Mouse (Mus musculus) neural tube, embryonic 12.5 days (tissue): ENCODE measurements around the gene Krt86. TPM values are rescaled to one million over a fixed set of nuclear protein-coding genes. Genes with fewer than 3 reads are reported as not detected.

Source experiments
- ATAC-seq: fragments of 200-750 bp; cut with Nextera tagmentation; 2 replicates; pipeline ENCODE4 v1.8.0; 2017; ENCODE audit warnings: low read depth, mild to moderate bottlenecking, moderate TSS enrichment, moderate library complexity; ENCODE audit not compliant: low FRiP score
- H3K27ac ChIP-seq: fragments of 300-500 bp; sonication (generic); 2 replicates; pipeline ENCODE4 v1.5.1; 2016
- H3K27me3 ChIP-seq: fragments of 300-500 bp; sonication (generic); replicated peaks from 2 replicates; pipeline ENCODE4 v1.6.1; 2016; ENCODE audit warnings: mild to moderate bottlenecking
- H3K36me3 ChIP-seq: fragments of 300-500 bp; sonication (generic); 2 replicates; pipeline ENCODE4 v1.6.1; 2016; ENCODE audit warnings: mild to moderate bottlenecking
- H3K4me1 ChIP-seq: fragments of 300-500 bp; sonication (generic); 2 replicates; pipeline ENCODE4 v1.6.1; 2016
- H3K4me2 ChIP-seq: fragments of 300-500 bp; sonication (generic); replicated peaks from 2 replicates; pipeline ENCODE4 v1.6.1; 2016; ENCODE audit warnings: mild to moderate bottlenecking
- H3K4me3 ChIP-seq: fragments of 300-500 bp; sonication (generic); 2 replicates; pipeline ENCODE4 v1.5.1; 2016
- H3K9ac ChIP-seq: fragments of 300-500 bp; sonication (generic); 2 replicates; pipeline ENCODE4 v1.6.1; 2016; ENCODE audit warnings: mild to moderate bottlenecking
- H3K9me3 ChIP-seq: fragments of 300-500 bp; sonication (generic); 2 replicates; pipeline ENCODE4 v1.6.1; 2016; ENCODE audit warnings: mild to moderate bottlenecking
- WGBS: fragments of 180-500 bp; shearing (Covaris S2); methylation state at CpG from one replicate; pipeline ENCODE4 v1.1.7; 2016; 5-methylcytosine and 5-hydroxymethylcytosine counted together
- polyA plus RNA-seq: library from polyadenylated mRNA; unstranded; fragments of >200 nt; fragmentation: Nextera tagmentation; extraction: Ambion mirVana; gene quantifications from 2 replicates; pipeline ENCODE4 v1.2.1, GENCODE M21; 2016

The Krt86 gene
- polyA plus RNA-seq: not detected in 2 replicates

DNA sequence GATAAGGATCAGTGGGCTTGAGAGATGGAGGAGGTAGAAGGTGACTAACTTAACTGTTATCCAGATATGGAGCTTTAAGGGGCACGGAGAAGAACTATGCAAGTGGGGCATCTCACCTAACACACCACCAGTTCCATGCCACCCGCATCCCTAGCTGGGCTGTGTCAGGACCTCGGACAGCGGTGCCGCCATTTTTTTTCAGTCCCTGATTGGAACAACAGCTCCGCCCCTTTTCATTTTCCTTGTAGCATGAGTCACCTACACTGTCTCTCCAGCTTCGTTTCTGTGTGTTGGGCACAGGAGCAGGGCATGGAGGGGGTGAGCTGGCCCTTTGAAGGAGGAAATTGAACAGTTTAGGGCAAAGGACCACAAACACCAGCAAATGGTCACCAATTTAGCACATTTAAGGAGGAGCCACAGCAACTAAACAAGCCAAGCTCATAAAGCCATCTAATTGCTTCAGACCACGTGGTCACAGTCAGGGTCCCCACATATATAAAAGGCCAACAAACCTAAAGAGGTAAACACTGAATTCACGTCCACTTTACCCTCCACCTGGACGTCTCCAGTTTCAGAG, at the start of gene Krt86:
Gene Krt86 (plus strand): TSS at position 527 of the 577 bp plus-strand sequence.
- no peaks in the 10 kb centered on the region for H3K4me1 ChIP-seq
- no peak within 1 kb of the TSS for H3K4me2 ChIP-seq
- ATAC-seq: no peak
- no peak within 1 kb of the TSS for H3K4me3 ChIP-seq
- WGBS: 26% methylated on average over 10 of the region's 10 CpGs
- no peak within 1 kb of the TSS for H3K9ac ChIP-seq
- no peaks in the 10 kb centered on the region for H3K9me3 ChIP-seq
- H3K36me3 ChIP-seq: no peaks in the 10 kb centered on the region
- no peak within 1 kb of the TSS for H3K27ac ChIP-seq
- H3K27me3 ChIP-seq: peaks cover 6% of the 10 kb centered on the region; the same call in 1 of the 2 replicates

GRCm38 (mm10) chr15:101424914-101425313, 48.4 kb upstream of the Krt86 start:
- Histone ChIP-seq H3K27ac (no peak overlapping the region), H3K9ac (no peak overlapping the region), H3K4me1 (no peaks in the 10 kb centered on the region), H3K4me3 (no peak overlapping the region), H3K9me3 (no peaks in the 10 kb centered on the region), H3K27me3 (no peaks in the 10 kb centered on the region), H3K36me3 (no peaks in the 10 kb centered on the region), H3K4me2 (no peak overlapping the region)
- WGBS: 16% methylated on average over 5 of the region's 5 CpGs
- no peak for ATAC-seq

DNA sequence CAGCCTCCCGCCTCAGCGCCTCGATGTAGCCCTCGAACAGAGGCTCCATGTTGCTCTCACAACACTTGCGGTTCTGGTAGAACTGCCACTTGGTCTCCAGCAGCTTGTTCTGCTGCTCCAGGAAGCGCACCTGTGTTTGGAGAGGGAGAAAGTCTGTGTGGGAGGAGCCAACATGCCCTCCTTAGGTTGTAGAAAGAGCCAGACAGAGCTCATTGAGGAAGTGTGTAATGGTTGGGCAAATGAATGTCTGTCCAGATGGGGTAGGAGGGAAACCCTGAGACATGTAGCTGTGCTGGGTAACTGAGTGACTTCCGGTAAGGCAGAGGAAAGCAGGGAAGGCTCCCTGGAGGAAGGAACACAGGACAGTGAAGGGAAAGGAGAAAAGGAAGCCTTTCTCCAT, 36.7 kb upstream of the Krt86 start:
- no peak overlapping the region for H3K27ac ChIP-seq
- peaks cover 7% of the 10 kb centered on the region; the same call in 1 of the 2 replicates for H3K4me1 ChIP-seq
- no peak overlapping the region for H3K9ac ChIP-seq
- H3K4me3 ChIP-seq: no peak overlapping the region
- no peak overlapping the region for H3K4me2 ChIP-seq
- no peaks in the 10 kb centered on the region for H3K36me3 ChIP-seq
- H3K27me3 ChIP-seq: peaks cover 34% of the 10 kb centered on the region
- WGBS: 90% methylated on average over 7 of the region's 7 CpGs
- ATAC-seq: no peak
- H3K9me3 ChIP-seq: no peaks in the 10 kb centered on the region

DNA sequence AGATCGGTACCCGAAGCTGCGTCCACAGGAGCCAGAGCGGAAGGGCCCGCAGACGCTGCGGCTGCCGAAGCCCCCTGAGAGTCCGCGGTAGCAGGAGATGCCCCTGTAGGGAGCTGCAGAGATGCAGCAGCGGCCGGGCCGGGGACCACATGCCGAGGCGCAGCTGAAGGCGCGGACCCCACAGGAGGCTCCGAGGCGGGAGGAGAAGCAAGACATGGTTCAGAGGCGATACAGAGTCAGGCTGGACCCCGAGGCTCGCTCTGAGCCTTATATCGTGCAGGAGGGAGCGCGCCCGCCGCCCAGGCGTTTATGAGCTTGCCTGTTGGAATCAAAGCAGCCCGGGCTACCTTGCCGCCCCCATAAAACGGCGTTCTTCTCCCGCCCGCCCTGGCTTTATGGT, 34.7 kb upstream of the Krt86 start, which contains the start of gene Krt87:
Gene Krt87 (minus strand): TSS at position 250 of the 400 bp plus-strand sequence.
- no peaks in the 10 kb centered on the region for H3K36me3 ChIP-seq
- peaks cover 34% of the 10 kb centered on the region for H3K27me3 ChIP-seq
- no peak within 1 kb of the TSS for H3K27ac ChIP-seq
- peak within 1 kb of the TSS; percentile 69 for H3K4me2 ChIP-seq
- ATAC-seq: no peak
- no peaks in the 10 kb centered on the region for H3K9me3 ChIP-seq
- peak within 1 kb of the TSS; percentile 40; the same call in 1 of the 2 replicates for H3K9ac ChIP-seq
- H3K4me3 ChIP-seq: peak within 1 kb of the TSS; percentile 29
- 3% methylated on average over 34 of the region's 34 CpGs for WGBS
- H3K4me1 ChIP-seq: peaks cover 7% of the 10 kb centered on the region; the same call in 1 of the 2 replicates

GRCm38 (mm10) chr15:101440837-101441236, 32.4 kb upstream of the Krt86 start:
- no peak overlapping the region for H3K4me2 ChIP-seq
- H3K27ac ChIP-seq: no peak overlapping the region
- no peaks in the 10 kb centered on the region for H3K9me3 ChIP-seq
- no peak for ATAC-seq
- peaks cover 7% of the 10 kb centered on the region; the same call in 1 of the 2 replicates for H3K4me1 ChIP-seq
- H3K36me3 ChIP-seq: no peaks in the 10 kb centered on the region
- H3K27me3 ChIP-seq: peaks cover 34% of the 10 kb centered on the region
- H3K9ac ChIP-seq: no peak overlapping the region
- no peak overlapping the region for H3K4me3 ChIP-seq
- 84% methylated on average over 4 of the region's 4 CpGs for WGBS

DNA sequence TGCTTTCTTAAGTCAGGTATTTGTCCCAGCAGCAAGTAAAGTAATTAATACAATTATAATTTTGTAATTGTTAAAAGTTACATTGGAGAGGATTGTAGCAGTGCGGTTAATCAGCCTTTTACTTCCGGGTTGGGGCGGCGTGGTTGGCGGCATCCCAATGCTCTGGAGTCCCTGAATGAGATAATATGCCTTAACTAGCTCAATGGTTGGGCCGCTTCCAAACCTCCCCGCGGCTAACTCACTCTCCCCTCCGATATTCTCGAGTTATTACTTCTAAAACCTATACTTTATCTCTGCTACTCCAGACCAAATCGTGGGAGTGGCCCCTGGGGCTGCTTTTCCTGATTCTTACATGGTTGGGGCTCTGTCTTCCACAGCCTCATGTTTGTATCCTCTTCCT, 26.7 kb upstream of the Krt86 start:
- Histone ChIP-seq H3K36me3 (no peaks in the 10 kb centered on the region), H3K27ac (no peak overlapping the region), H3K4me1 (no peaks in the 10 kb centered on the region), H3K9ac (no peak overlapping the region), H3K4me3 (no peak overlapping the region), H3K27me3 (no peaks in the 10 kb centered on the region), H3K4me2 (no peak overlapping the region), H3K9me3 (no peaks in the 10 kb centered on the region)
- 83% methylated on average over 11 of the region's 11 CpGs for WGBS
- no peak for ATAC-seq

GRCm38 (mm10) chr15:101447444-101447843, 25.8 kb upstream of the Krt86 start, which contains the start of gene Krt88:
Gene Krt88 (plus strand): TSS chr15:101447744.
- no peaks in the 10 kb centered on the region for H3K4me1 ChIP-seq
- no peaks in the 10 kb centered on the region for H3K36me3 ChIP-seq
- no peaks in the 10 kb centered on the region for H3K9me3 ChIP-seq
- no peak for ATAC-seq
- no peak within 1 kb of the TSS for H3K9ac ChIP-seq
- H3K27ac ChIP-seq: no peak within 1 kb of the TSS
- H3K4me3 ChIP-seq: no peak within 1 kb of the TSS
- no peak within 1 kb of the TSS for H3K4me2 ChIP-seq
- no peaks in the 10 kb centered on the region for H3K27me3 ChIP-seq
- 76% methylated on average over 2 of the region's 2 CpGs for WGBS

DNA sequence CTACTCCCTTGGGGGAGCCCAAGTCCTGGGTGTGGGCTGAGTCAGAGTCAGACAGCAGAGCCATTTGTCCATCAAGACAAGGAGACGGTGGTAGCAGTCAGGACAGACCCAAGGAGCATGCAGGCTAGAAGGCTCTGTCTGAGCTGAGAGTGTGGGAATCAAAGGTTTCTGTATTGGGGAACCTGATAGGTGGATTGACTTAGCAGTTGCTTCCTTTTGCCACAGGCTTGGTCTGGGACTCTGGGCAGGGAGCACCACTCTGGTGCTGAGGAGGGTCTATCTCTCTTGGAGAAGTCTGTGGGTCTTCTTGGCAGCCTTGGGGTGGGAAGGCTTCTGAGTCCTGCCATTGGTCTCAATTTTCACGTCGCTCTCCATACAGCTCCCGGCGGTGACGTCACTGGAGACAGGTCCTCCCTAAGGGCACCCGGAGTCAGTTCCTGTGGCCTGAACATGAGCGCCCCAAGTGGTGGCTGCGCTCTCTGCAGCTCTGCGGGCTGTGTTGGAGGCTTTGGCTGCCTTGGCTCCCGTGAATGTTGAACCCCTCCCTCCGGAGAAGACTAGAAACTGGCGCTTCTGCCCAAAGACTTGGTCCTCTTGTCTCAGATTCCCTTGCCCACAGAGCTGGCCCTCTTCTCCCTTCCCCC, 20.1 kb upstream of the Krt86 start:
- peak overlapping the region; percentile 35 for H3K4me2 ChIP-seq
- no peak for ATAC-seq
- WGBS: 7% methylated on average over 13 of the region's 13 CpGs

GRCm38 (mm10) chr15:101454774-101455173, 18.5 kb upstream of the Krt86 start:
- no peaks in the 10 kb centered on the region for H3K27me3 ChIP-seq
- H3K4me2 ChIP-seq: no peak overlapping the region
- no peak overlapping the region for H3K9ac ChIP-seq
- H3K27ac ChIP-seq: no peak overlapping the region
- no peaks in the 10 kb centered on the region for H3K36me3 ChIP-seq
- H3K4me3 ChIP-seq: no peak overlapping the region
- no peak for ATAC-seq
- H3K9me3 ChIP-seq: no peaks in the 10 kb centered on the region
- H3K4me1 ChIP-seq: no peaks in the 10 kb centered on the region
- WGBS: 86% methylated on average over 8 of the region's 8 CpGs

More for the DNA sequence above, 20.1 kb upstream of the Krt86 start:
- Histone ChIP-seq H3K4me1 (no peaks in the 10 kb centered on the region), H3K36me3 (no peaks in the 10 kb centered on the region), H3K9me3 (no peaks in the 10 kb centered on the region), H3K27ac (no peak overlapping the region), H3K27me3 (no peaks in the 10 kb centered on the region), H3K9ac (no peak overlapping the region), H3K4me3 (no peak overlapping the region)

DNA sequence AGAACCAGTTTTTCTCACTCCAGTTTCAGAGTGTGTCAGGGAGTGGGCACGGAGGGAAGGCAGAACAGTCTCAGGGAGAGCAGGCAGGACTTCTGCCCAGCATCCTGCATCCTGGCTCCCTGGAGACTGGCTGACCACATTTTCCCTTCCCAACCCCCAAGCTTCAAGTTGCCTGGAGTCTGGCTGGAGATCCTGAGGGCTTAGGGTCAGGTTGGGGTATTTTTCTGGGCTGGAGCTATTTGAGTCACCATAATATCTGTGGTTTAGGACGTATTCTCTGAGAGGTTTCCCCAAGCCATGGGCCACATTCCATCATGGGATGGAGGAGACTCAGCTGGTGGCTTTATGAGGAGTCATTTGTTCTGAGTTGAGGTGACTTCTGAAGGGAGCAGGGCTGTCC, 18.0 kb upstream of the Krt86 start:
- H3K9ac ChIP-seq: no peak overlapping the region
- no peaks in the 10 kb centered on the region for H3K4me1 ChIP-seq
- H3K9me3 ChIP-seq: no peaks in the 10 kb centered on the region
- H3K4me2 ChIP-seq: no peak overlapping the region
- H3K4me3 ChIP-seq: no peak overlapping the region
- WGBS: 88% methylated on average over 2 of the region's 2 CpGs
- no peaks in the 10 kb centered on the region for H3K36me3 ChIP-seq
- ATAC-seq: no peak
- no peak overlapping the region for H3K27ac ChIP-seq
- H3K27me3 ChIP-seq: no peaks in the 10 kb centered on the region

DNA sequence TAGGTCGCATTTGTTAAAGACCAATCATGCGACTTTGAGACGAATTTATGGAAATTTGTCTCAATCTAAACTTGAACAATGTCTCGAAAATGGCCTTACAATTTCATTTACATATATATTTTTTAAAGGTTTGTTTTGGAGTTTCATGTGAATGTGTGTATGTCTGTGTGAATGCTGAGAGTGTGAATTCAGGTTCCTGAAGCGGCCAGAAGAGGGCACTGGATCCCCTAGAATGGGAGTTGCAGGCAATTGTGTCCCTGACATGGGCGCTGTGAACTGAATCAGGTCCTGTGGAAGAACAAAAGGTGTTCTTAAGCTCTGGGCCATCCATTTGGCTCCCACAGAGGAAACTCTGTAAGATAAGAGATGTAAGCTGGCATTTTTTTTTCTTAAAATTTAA, 17.4 kb upstream of the Krt86 start:
- Histone ChIP-seq H3K9me3 (no peaks in the 10 kb centered on the region), H3K36me3 (no peaks in the 10 kb centered on the region), H3K9ac (no peak overlapping the region), H3K4me2 (no peak overlapping the region), H3K27ac (no peak overlapping the region), H3K27me3 (no peaks in the 10 kb centered on the region), H3K4me3 (no peak overlapping the region), H3K4me1 (no peaks in the 10 kb centered on the region)
- no peak for ATAC-seq
- 91% methylated on average over 6 of the region's 6 CpGs for WGBS

- H3K27me3 ChIP-seq: no peaks in the 10 kb centered on the region
- H3K9ac ChIP-seq: no peak overlapping the region
- ATAC-seq: no peak
- no peaks in the 10 kb centered on the region for H3K9me3 ChIP-seq
- no peaks in the 10 kb centered on the region for H3K4me1 ChIP-seq
- H3K4me2 ChIP-seq: no peak overlapping the region
- H3K36me3 ChIP-seq: no peaks in the 10 kb centered on the region
- H3K4me3 ChIP-seq: no peak overlapping the region
- H3K27ac ChIP-seq: no peak overlapping the region
- 58% methylated on average over 16 of the region's 16 CpGs for WGBS
These were observed 14.8 kb upstream of the Krt86 start for GRCm38 (mm10) chr15:101458361-101458930.
